Mouse (Mus musculus): ENCODE results near the gene Nbeal2. TPM values are rescaled to one million over a fixed set of nuclear protein-coding genes. Genes with fewer than 3 reads are reported as not detected.
A peak's percentile ranks its signal among the peaks of the same experiment; 100 is the strongest.
"Not testable (repeated sequence)": the region's sequence is repeated elsewhere in the genome, so short reads cannot be mapped to it uniquely, and the experiment has no call there.

Gene Nbeal2
- 8.6 and 19.5 TPM in 2 replicates for total RNA-seq (2017)

- peak; percentile 70 for ATAC-seq (replicated peaks; ENCODE audit: low read depth, poor library complexity, severe bottlenecking)
Measured at GRCm38 (mm10) chr9:110653655-110654461, at the start of gene Nbeal2. TSS of gene Nbeal2 (minus strand) at chr9:110654161.

- no peak for ATAC-seq (replicated peaks; ENCODE audit: low read depth, poor library complexity, severe bottlenecking)
Measured at GRCm38 (mm10) chr9:110702848-110703247, 48.9 kb upstream of the Nbeal2 start.

- no peak for ATAC-seq (replicated peaks; ENCODE audit: low read depth, poor library complexity, severe bottlenecking)
Measured at GRCm38 (mm10) chr9:110701114-110702032, 47.4 kb upstream of the Nbeal2 start.

- no peak for ATAC-seq (replicated peaks; ENCODE audit: low read depth, poor library complexity, severe bottlenecking)
Measured at GRCm38 (mm10) chr9:110699574-110699973, 45.6 kb upstream of the Nbeal2 start.

- ATAC-seq (replicated peaks; ENCODE audit: low read depth, poor library complexity, severe bottlenecking) = no peak
Measured at GRCm38 (mm10) chr9:110697465-110697864, 43.5 kb upstream of the Nbeal2 start.

- ATAC-seq (replicated peaks; ENCODE audit: low read depth, poor library complexity, severe bottlenecking) = no peak
Measured at GRCm38 (mm10) chr9:110696427-110696826, 42.5 kb upstream of the Nbeal2 start.

GRCm38 (mm10) chr9:110695165-110695755 is 41.3 kb upstream of the Nbeal2 start:
- no peak for ATAC-seq (replicated peaks; ENCODE audit: low read depth, poor library complexity, severe bottlenecking)

- no peak for ATAC-seq (replicated peaks; ENCODE audit: low read depth, poor library complexity, severe bottlenecking)
Measured at GRCm38 (mm10) chr9:110689261-110689779, 35.4 kb upstream of the Nbeal2 start.

- ATAC-seq (replicated peaks; ENCODE audit: low read depth, poor library complexity, severe bottlenecking) = no peak
Measured at GRCm38 (mm10) chr9:110687846-110688245, 33.9 kb upstream of the Nbeal2 start.

GRCm38 (mm10) chr9:110687061-110687460 is 33.1 kb upstream of the Nbeal2 start:
- ATAC-seq (replicated peaks; ENCODE audit: low read depth, poor library complexity, severe bottlenecking) = no peak

GRCm38 (mm10) chr9:110686472-110686871 is 32.5 kb upstream of the Nbeal2 start:
- no peak for ATAC-seq (replicated peaks; ENCODE audit: low read depth, poor library complexity, severe bottlenecking)

GRCm38 (mm10) chr9:110685591-110685990 is 31.6 kb upstream of the Nbeal2 start:
- peak; percentile 59 for ATAC-seq (replicated peaks; ENCODE audit: low read depth, poor library complexity, severe bottlenecking)

GRCm38 (mm10) chr9:110685187-110685586 is 31.2 kb upstream of the Nbeal2 start:
- ATAC-seq (replicated peaks; ENCODE audit: low read depth, poor library complexity, severe bottlenecking) = no peak

GRCm38 (mm10) chr9:110684100-110684831 is 30.3 kb upstream of the Nbeal2 start:
- 0 out of 2 replicates have a peak, but pooled peaks have one; percentile 10 for ATAC-seq (replicated peaks; ENCODE audit: low read depth, poor library complexity, severe bottlenecking)

- ATAC-seq (replicated peaks; ENCODE audit: low read depth, poor library complexity, severe bottlenecking) = no peak
Measured at GRCm38 (mm10) chr9:110683574-110684099, 29.7 kb upstream of the Nbeal2 start.

- ATAC-seq (replicated peaks; ENCODE audit: low read depth, poor library complexity, severe bottlenecking) = not testable (repeated sequence)
Measured at GRCm38 (mm10) chr9:110682697-110683096, 28.7 kb upstream of the Nbeal2 start.

- no peak for ATAC-seq (replicated peaks; ENCODE audit: low read depth, poor library complexity, severe bottlenecking)
Measured at GRCm38 (mm10) chr9:110682255-110682654, 28.3 kb upstream of the Nbeal2 start.

GRCm38 (mm10) chr9:110681817-110682216 is 27.9 kb upstream of the Nbeal2 start:
- no peak for ATAC-seq (replicated peaks; ENCODE audit: low read depth, poor library complexity, severe bottlenecking)

GRCm38 (mm10) chr9:110680736-110681507 is 27.0 kb upstream of the Nbeal2 start:
- ATAC-seq (replicated peaks; ENCODE audit: low read depth, poor library complexity, severe bottlenecking) = peak; percentile 14

Data from common myeloid progenitor, adult 5-6 weeks (primary cell).